Comparison of ENCODE assay signal across 15 mouse cellular contexts in the genomic region with DNA sequence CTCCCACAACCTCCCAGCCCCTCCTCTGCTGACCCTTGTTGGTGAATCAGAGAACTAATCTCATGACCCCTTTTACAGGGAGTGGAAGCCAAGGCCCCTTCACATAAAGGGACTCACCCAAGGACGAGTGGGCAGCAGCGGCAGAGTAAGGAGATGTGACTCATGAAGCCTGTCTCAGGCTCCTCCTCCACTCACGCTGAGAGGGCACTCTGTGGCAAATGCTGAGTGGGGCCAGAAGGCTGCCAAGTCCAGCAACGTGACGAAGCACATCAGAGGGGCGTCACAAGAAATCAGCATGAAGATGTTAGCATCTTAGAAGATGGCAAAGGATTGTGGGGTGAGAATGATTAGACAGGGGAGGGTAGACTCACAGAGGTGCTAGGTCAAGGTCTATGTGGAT.
DNase-seq lines count a peak whose midpoint lies in the region.
"Had no signal": no experiment of that assay in that cellular context is flagged by ENCODE, and none has a peak within 500 bp of the region (broad histone marks: within the 10 kb centered on the region; RNA-seq: fewer than 3 reads in every experiment).

No protein-coding gene starts in this region.

- peak; percentile 27 for DNase-seq in NIH3T3 (ENCODE audit: low read depth)
- peak; percentile 81 for DNase-seq in adrenal gland, adult 2 months
- DNase-seq in brain, adult 2 months (ENCODE audit: low read depth, low spot score), result peak; percentile 15
- DNase-seq in lung, postnatal 25 days (ENCODE audit: low spot score), result peak; percentile 41
- DNase-seq in neural tube, embryonic 10.5 days (ENCODE audit: extremely low spot score, low spot score), result no peak
- DNase-seq in urinary bladder, postnatal 10 days (ENCODE audit: low spot score), result no peak
- no peak for DNase-seq in gastrocnemius, postnatal 25 days
- DNase-seq: B cell, adult 2 months; cerebellum, adult 18-20 months; cerebellum, postnatal 25 days; embryo, embryonic 11 days; heart, postnatal 4 days; kidney, adult 2 months; layer of hippocampus, adult 9-11 months; left cerebral cortex, postnatal 4 days had no signal

Comparison
In these comparisons a context has a peak if more than half of its experiments do, and no peak if none do; other contexts are left out.
1. DNase-seq: peak in NIH3T3 (single experiment), adrenal gland, adult 2 months (single experiment), brain, adult 2 months (single experiment) and lung, postnatal 25 days (single experiment); none in neural tube, embryonic 10.5 days (single experiment), urinary bladder, postnatal 10 days (single experiment) and gastrocnemius, postnatal 25 days (single experiment).